Mouse (Mus musculus): ENCODE measurements at regions not wholly inside any gene's neighbourhood (a gene's known extent, or its start where the extent isn't known, plus 50 kb on each side); places are given as distances from the start of the nearest gene placed in this dataset.
"Not testable (repeated sequence)": the region's sequence is repeated elsewhere in the genome, so short reads cannot be mapped to it uniquely, and the experiment has no call there.

DNA sequence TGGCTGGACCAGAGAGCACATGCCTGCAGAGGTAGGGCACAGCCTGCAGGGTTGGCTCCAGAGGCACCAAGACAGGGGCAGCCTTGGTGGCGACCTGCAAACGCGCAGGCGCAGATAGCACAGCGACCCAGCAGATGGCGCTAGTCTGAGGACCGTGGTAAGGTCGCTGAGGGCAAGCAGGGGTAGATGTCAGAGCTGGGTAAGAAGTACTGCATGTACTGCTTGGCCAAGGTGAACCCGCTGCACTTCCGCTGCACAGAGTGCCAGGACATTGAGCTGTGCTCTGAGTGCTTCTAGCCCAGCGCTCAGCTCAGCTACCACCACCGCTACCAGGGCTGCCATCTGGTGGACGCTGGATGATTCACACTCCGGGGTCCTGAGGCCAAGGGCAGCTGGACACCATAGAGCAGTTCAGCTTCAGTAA lies 68.3 kb downstream of the Hsp90b1 start:
- DNase-seq = peak; percentile 77

- not testable (repeated sequence) for DNase-seq
Measured at GRCm38 (mm10) chr10:86636515-86636914, 68.8 kb downstream of the Hsp90b1 start.

DNA sequence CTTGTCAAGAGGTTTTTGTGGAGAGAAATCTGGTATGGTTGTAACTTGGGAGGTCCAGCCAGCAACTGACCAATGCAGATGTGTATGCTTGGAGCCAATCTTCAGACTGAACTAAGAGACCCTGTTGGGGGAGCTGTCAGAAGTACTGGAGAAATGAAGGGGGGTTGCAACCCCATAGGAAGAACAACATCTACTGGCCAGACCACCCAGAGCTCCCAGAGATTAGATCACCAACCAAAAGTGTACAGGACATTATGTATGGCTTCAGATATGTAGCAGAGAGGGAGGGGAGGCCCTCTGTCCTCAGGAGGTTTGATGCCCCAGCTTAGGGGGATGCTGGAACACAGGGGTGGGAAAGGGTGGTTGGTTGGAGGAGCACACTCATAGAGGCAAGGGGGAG lies 78.6 kb downstream of the Hsp90b1 start:
- not testable (repeated sequence) for DNase-seq

GRCm38 (mm10) chr10:86617958-86618664 lies 87.2 kb downstream of the Hsp90b1 start:
- not testable (repeated sequence) for DNase-seq

DNA sequence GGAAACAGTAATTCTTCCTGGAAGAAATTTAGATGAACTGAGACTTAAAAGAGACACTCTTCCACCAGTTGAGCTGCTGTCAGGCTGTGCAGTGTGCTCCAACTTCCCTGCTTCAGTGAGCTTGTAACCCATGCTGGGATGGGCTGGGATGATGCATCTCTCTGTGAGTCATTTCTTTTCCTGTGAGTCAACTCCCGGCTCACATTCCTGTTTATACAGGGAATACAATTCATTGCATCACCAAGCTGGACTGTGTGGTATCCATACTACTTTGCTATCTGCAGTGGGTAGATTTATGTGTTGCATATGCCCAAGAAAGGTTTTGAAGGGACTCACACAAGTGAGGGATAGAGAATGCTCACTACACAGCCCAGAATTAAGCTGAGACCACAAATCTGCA lies 93.0 kb downstream of the Hsp90b1 start:
- not testable (repeated sequence) for DNase-seq

DNA sequence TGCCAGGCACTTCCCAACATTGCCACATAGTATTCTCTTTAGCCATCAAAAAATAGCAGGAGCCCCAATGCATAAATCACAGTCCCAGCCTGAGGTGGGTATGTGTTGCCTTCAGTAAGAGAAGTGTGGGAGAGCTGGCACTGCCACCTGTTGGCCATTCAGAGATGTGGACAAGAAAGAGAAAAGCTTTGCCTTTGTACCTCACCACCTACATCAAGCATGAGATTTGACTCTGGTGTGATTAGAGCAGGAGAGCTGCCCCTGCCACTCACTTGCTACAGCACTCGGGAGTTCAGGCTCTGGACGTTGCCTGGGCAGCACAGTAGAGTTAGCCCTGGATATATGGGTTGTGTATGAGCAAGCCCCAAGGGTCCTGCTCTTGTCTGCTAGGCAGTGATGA lies 95.3 kb downstream of the Hsp90b1 start:
- DNase-seq = not testable (repeated sequence)

DNA sequence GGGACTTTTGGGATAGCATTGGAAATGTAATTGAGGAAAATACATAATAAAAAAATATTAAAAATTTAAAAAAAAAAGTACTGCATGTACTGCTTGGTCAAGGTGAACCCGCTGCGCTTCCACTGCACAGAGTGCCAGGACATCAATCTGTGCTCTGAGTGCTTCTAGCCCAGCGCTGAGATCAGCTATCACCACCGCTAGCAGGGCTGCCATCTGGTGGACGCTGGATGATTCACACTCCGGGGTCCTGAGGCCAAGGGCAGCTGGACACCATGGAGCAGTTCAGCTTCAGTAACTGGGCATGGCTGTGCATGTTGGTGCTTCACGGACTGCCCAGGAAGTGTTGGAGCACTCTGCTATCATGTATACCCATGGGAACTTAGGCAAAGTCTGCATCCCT lies 102.1 kb upstream of the Syn3 start:
- not testable (repeated sequence) for DNase-seq

DNA sequence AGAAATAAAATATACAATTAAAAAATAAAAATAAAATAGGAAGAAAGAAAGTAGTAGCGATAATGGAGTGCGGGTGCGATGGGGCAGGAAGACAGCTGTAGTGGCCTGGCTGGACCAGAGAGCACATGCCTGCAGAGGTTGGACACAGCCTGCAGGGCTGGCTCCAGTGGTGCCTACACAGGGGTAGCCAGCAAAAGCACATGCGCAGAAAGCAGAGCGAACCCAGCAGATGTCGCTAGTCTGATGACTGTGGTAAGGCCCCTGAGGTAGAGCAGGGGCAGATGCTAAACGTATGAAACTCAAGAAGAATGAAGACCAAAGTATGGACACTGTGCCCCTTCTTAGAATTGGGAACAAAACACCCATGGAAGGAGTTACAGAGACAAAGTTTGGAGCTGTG lies 101.3 kb upstream of the Syn3 start:
- DNase-seq = not testable (repeated sequence)

DNA sequence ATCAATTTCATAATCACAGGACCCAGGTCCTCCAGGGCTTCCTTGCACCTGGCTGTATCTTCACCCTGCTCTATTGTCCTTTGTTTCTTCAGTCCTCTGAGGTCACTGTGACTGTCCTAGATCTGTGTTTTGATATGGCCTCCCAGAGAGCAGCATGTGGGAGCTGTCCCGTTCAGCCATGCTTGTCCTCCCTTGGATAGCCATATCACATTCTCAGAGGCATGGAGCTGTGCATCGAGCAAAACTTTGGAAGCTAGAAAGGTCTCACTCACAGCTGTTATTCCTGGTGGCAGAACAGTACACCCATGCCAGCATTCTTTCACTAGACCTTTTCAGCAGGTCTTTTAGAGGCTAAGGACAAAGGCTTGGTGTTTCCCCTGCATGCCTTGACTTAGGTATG lies 91.5 kb upstream of the Syn3 start:
- not testable (repeated sequence) for DNase-seq

DNA sequence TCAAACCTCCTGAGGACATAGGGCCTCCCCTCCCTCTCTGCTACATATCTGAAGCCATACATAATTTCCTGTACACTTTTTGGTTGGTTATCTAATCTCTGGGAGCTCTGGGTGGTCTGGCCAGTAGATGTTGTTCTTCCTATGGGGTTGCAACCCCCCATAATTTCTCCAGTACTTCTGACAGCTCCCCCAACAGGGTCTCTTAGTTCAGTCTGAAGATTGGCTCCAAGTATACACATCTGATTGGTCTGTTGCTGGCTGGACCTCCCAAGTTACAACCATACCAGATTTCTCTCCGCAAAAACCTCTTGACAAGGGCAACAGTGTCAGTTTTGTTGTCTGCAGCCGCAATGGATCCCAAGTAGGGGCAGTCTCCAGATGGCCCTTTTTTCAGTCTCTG lies 68.2 kb upstream of the Syn3 start:
- not testable (repeated sequence) for DNase-seq

DNA sequence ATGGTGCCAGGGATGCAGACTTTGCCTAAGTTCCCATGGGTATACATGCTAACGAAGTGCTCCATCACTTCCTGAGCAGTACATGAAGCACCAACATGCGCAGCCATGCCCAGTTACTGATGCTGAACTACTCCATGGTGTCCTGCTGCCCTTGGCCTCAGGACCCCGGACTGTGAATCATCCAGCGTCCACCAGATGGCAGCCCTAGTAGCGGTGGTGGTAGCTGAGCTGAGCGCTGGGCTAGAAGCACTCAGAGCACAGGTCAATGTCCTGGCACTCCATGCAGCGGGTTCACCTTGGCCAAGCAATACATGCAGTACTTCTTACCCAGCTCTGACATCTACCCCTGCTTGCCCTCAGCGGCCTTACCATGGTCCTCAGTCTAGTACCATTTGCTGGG lies 57.1 kb upstream of the Syn3 start:
- peak; percentile 11 for DNase-seq
